ENCODE assay signal across 10 mouse cellular contexts in genomic region chr13:52457177-52457888, GRCm38 (mm10).
A peak's percentile ranks its signal among the peaks of the same experiment; 100 is the strongest.
DNase-seq lines count a peak whose midpoint lies in the region; ATAC-seq and TF ChIP-seq lines count a peak whose summit lies in the region.
"Had no signal": no experiment of that assay in that cellular context is flagged by ENCODE, and none has a peak within 500 bp of the region (broad histone marks: within the 10 kb centered on the region; RNA-seq: fewer than 3 reads in every experiment).

No protein-coding gene starts in this region.

- DNase-seq in R1 (ENCODE audit: low read depth, low spot score) = peak; percentile 26
- peak; percentile 52 for DNase-seq in cerebellum, adult 11 months
- DNase-seq in forebrain, embryonic 11.5 days (ENCODE audit: low spot score) = no peak
- no peak for DNase-seq in kidney, adult 2 months
- DNase-seq in kidney, postnatal 36 days = no peak
- DNase-seq in heart, postnatal 14 days = no peak
- DNase-seq: heart, adult 11 months had no signal

- TF ChIP-seq POLR2A in kidney, adult 2 months (IDR thresholded peaks at IDR 0.05; ENCODE audit: low read depth, low read length) = no peak

- no peak overlapping the region for H3K4me3 ChIP-seq in forebrain, embryonic 11.5 days (ENCODE audit: low read depth, low read length)
- H3K4me3 ChIP-seq in limb, embryonic 15.5 days = no peak overlapping the region
- H3K4me3 ChIP-seq in kidney, adult 2 months (ENCODE audit: insufficient read depth, low read depth, low read length) = no peak overlapping the region

- no peak for TF ChIP-seq CTCF in kidney, adult 2 months (conservative IDR thresholded peaks at IDR 0.05; ENCODE audit: insufficient read depth, insufficient read length, low read depth, low read length)

- H3K27ac ChIP-seq in forebrain, embryonic 11.5 days (ENCODE audit: low read depth, low read length) = peak overlapping the region; percentile 47; the same call in 1 of the 2 replicates
- no peak overlapping the region for H3K27ac ChIP-seq in limb, embryonic 15.5 days
- H3K27ac ChIP-seq in kidney, adult 2 months (ENCODE audit: insufficient read depth, low read depth, low read length) = no peak overlapping the region

- no peaks in the 10 kb centered on the region for H3K36me3 ChIP-seq in forebrain, embryonic 11.5 days (ENCODE audit: control insufficient read depth, insufficient read depth, low read length)
- no peaks in the 10 kb centered on the region for H3K36me3 ChIP-seq in limb, embryonic 15.5 days
- H3K36me3 ChIP-seq in kidney, adult 2 months (ENCODE audit: control insufficient read depth, insufficient read depth, low read length) = no peaks in the 10 kb centered on the region

- 67% methylated on average over 15 of the region's 15 CpGs for WGBS in forebrain, embryonic 11.5 days
- 44% methylated on average over 15 of the region's 15 CpGs for WGBS in limb, embryonic 15.5 days
- 71% methylated on average over 15 of the region's 15 CpGs for WGBS in kidney, adult 2 months

- no peaks in the 10 kb centered on the region for H3K4me1 ChIP-seq in forebrain, embryonic 11.5 days (replicated peaks; ENCODE audit: control insufficient read depth, insufficient read depth, low read length)
- peaks cover 7% of the 10 kb centered on the region; the same call in 1 of the 2 replicates for H3K4me1 ChIP-seq in limb, embryonic 15.5 days
- no peaks in the 10 kb centered on the region for H3K4me1 ChIP-seq in kidney, adult 2 months (ENCODE audit: control insufficient read depth, insufficient read depth, low read length)

- no peaks in the 10 kb centered on the region for H3K9me3 ChIP-seq in forebrain, embryonic 11.5 days (ENCODE audit: control insufficient read depth, low read length)
- H3K9me3 ChIP-seq in limb, embryonic 15.5 days = no peaks in the 10 kb centered on the region

- H3K27me3 ChIP-seq in forebrain, embryonic 11.5 days (ENCODE audit: control insufficient read depth, insufficient read depth, low read length) = no peaks in the 10 kb centered on the region; the same call in 1 of the 2 replicates
- H3K27me3 ChIP-seq in limb, embryonic 15.5 days = no peaks in the 10 kb centered on the region
- H3K27me3 ChIP-seq in kidney, adult 2 months (replicated peaks; ENCODE audit: control insufficient read depth, insufficient read depth, low read length) = no peaks in the 10 kb centered on the region

- no peak overlapping the region for H3K4me2 ChIP-seq in forebrain, embryonic 11.5 days (ENCODE audit: low read depth, low read length, severe bottlenecking)
- peak overlapping the region; percentile 22; the same call in 1 of the 2 replicates for H3K4me2 ChIP-seq in limb, embryonic 15.5 days

- no peak for ATAC-seq in forebrain, embryonic 11.5 days (replicated peaks; ENCODE audit: low FRiP score)
- ATAC-seq in limb, embryonic 15.5 days (ENCODE audit: insufficient number of reproducible peaks, low FRiP score, low TSS enrichment, low read depth) = no peak
- ATAC-seq: intestine, embryonic 16.5 days; lung, postnatal 0 days had no signal

- intact Hi-C loops in heart, postnatal 14 days (cut with DNase I) = no loop called here

- no peak overlapping the region for H3K9ac ChIP-seq in forebrain, embryonic 11.5 days (ENCODE audit: low read length)
- H3K9ac ChIP-seq in limb, embryonic 15.5 days = no peak overlapping the region

Comparison
In these comparisons a context has a peak if more than half of its experiments do, and no peak if none do; other contexts are left out.
1. DNase-seq: peak in R1 (single experiment) and cerebellum, adult 11 months (single experiment); none in forebrain, embryonic 11.5 days (single experiment), kidney, adult 2 months (single experiment), kidney, postnatal 36 days (0 of 2) and heart, postnatal 14 days (0 of 2).